16 mouse cellular contexts compared by ENCODE assay signal in the genomic region with DNA sequence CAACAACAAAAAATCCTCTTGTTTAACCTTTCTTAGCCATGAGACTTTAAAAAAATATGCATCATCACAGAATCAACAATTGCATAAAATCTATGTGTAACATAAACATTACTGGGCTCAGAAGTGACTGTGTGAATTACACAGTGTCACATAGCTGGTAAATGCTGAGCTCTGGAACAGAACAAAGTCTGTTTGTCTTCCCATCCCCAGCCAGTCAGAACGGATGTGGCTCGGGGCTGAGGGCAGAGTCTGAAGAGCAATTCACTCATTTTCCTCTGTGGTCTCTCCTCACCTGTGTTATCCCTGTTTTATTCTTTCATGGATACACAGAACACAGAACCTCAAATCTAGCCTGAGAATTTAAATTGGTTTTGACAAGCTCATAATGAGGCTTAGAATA.
DNase-seq lines count a peak whose midpoint lies in the region; ATAC-seq lines count a peak whose summit lies in the region.
"Had no signal": no experiment of that assay in that cellular context is flagged by ENCODE, and none has a peak within 500 bp of the region (broad histone marks: within the 10 kb centered on the region; RNA-seq: fewer than 3 reads in every experiment).

No protein-coding gene starts in this region.

- H3K9ac ChIP-seq in forebrain, embryonic 16.5 days (replicated peaks; ENCODE audit: low read depth, low read length) = no peak overlapping the region
- no peak overlapping the region for H3K9ac ChIP-seq in kidney, embryonic 16.5 days (replicated peaks; ENCODE audit: low read length)
- H3K9ac ChIP-seq in intestine, embryonic 16.5 days (ENCODE audit: low read depth, low read length) = no peak overlapping the region
- no peak overlapping the region for H3K9ac ChIP-seq in liver, embryonic 12.5 days
- H3K9ac ChIP-seq: embryonic facial prominence, embryonic 13.5 days; limb, embryonic 13.5 days; neural tube, embryonic 13.5 days had no signal

- DNase-seq in forebrain, embryonic 10.5 days (ENCODE audit: extremely low spot score, low spot score) = no peak
- peak; percentile 11 to 48 for DNase-seq in kidney, postnatal 25 days
- no peak for DNase-seq in gastrocnemius, postnatal 25 days
- DNase-seq in lung, postnatal 25 days (ENCODE audit: low spot score) = no peak
- DNase-seq: cerebellum, postnatal 10 days; gastrocnemius, postnatal 10 days; heart, postnatal 14 days had no signal

- H3K27ac ChIP-seq in forebrain, embryonic 16.5 days (ENCODE audit: low read length) = peak overlapping the region; percentile 47; the same call in 1 of the 2 replicates
- H3K27ac ChIP-seq in forebrain, embryonic 10.5 days = no peak overlapping the region
- no peak overlapping the region for H3K27ac ChIP-seq in kidney, embryonic 16.5 days (ENCODE audit: low read length)
- H3K27ac ChIP-seq in intestine, embryonic 16.5 days (ENCODE audit: low read length) = no peak overlapping the region
- no peak overlapping the region for H3K27ac ChIP-seq in liver, embryonic 12.5 days
- H3K27ac ChIP-seq: embryonic facial prominence, embryonic 13.5 days; heart, embryonic 10.5 days; limb, embryonic 13.5 days; macrophage; neural tube, embryonic 13.5 days had no signal

- peaks cover 14% of the 10 kb centered on the region for H3K4me1 ChIP-seq in forebrain, embryonic 16.5 days (replicated peaks; ENCODE audit: control insufficient read depth, insufficient read depth, low read length)
- peaks cover 19% of the 10 kb centered on the region for H3K4me1 ChIP-seq in forebrain, embryonic 10.5 days
- H3K4me1 ChIP-seq in kidney, embryonic 16.5 days (ENCODE audit: insufficient read depth, low read length) = peaks cover 4% of the 10 kb centered on the region; the same call in 1 of the 2 replicates
- peaks cover 2% of the 10 kb centered on the region; the same call in 1 of the 2 replicates for H3K4me1 ChIP-seq in intestine, embryonic 16.5 days (ENCODE audit: control insufficient read depth, insufficient read depth, low read length)
- H3K4me1 ChIP-seq in liver, embryonic 12.5 days = no peaks in the 10 kb centered on the region
- H3K4me1 ChIP-seq: heart, embryonic 10.5 days had no signal

- H3K9me3 ChIP-seq in forebrain, embryonic 16.5 days (ENCODE audit: control insufficient read depth, low read length) = no peaks in the 10 kb centered on the region
- H3K9me3 ChIP-seq in forebrain, embryonic 10.5 days = no peaks in the 10 kb centered on the region
- no peaks in the 10 kb centered on the region for H3K9me3 ChIP-seq in kidney, embryonic 16.5 days (ENCODE audit: low read length)
- H3K9me3 ChIP-seq in intestine, embryonic 16.5 days (ENCODE audit: control insufficient read depth, low read length) = no peaks in the 10 kb centered on the region
- no peaks in the 10 kb centered on the region for H3K9me3 ChIP-seq in liver, embryonic 12.5 days (replicated peaks)
- H3K9me3 ChIP-seq: embryonic facial prominence, embryonic 13.5 days; heart, embryonic 10.5 days; limb, embryonic 13.5 days; neural tube, embryonic 13.5 days had no signal

- WGBS in forebrain, embryonic 16.5 days = 35% methylated on average over 2 of the region's 2 CpGs
- WGBS in forebrain, embryonic 10.5 days = 51% methylated on average over 2 of the region's 2 CpGs
- WGBS in kidney, embryonic 16.5 days = 25% methylated on average over 2 of the region's 2 CpGs
- 33% methylated on average over 2 of the region's 2 CpGs for WGBS in intestine, embryonic 16.5 days
- 47% methylated on average over 2 of the region's 2 CpGs for WGBS in liver, embryonic 12.5 days (ENCODE audit: insufficient replicate concordance)

- no peaks in the 10 kb centered on the region for H3K36me3 ChIP-seq in forebrain, embryonic 16.5 days (ENCODE audit: control insufficient read depth, insufficient read depth)
- no peaks in the 10 kb centered on the region for H3K36me3 ChIP-seq in forebrain, embryonic 10.5 days (replicated peaks)
- no peaks in the 10 kb centered on the region for H3K36me3 ChIP-seq in kidney, embryonic 16.5 days (ENCODE audit: insufficient read depth, low read length)
- H3K36me3 ChIP-seq in intestine, embryonic 16.5 days (ENCODE audit: control insufficient read depth, insufficient read depth, low read length) = no peaks in the 10 kb centered on the region
- no peaks in the 10 kb centered on the region for H3K36me3 ChIP-seq in liver, embryonic 12.5 days
- H3K36me3 ChIP-seq: embryonic facial prominence, embryonic 13.5 days; heart, embryonic 10.5 days; limb, embryonic 13.5 days; neural tube, embryonic 13.5 days had no signal

- H3K4me2 ChIP-seq in forebrain, embryonic 16.5 days (ENCODE audit: low read length) = no peak overlapping the region
- no peak overlapping the region for H3K4me2 ChIP-seq in kidney, embryonic 16.5 days (replicated peaks; ENCODE audit: low read depth, low read length)
- H3K4me2 ChIP-seq in intestine, embryonic 16.5 days (ENCODE audit: low read depth, low read length) = no peak overlapping the region
- H3K4me2 ChIP-seq in liver, embryonic 12.5 days = no peak overlapping the region
- H3K4me2 ChIP-seq: embryonic facial prominence, embryonic 13.5 days; limb, embryonic 13.5 days; neural tube, embryonic 13.5 days had no signal

- no peaks in the 10 kb centered on the region for H3K27me3 ChIP-seq in forebrain, embryonic 16.5 days (replicated peaks; ENCODE audit: control insufficient read depth, insufficient read depth, low read length)
- 0 out of 2 replicates have a peak, but pooled peaks cover 7% of the 10 kb centered on the region for H3K27me3 ChIP-seq in forebrain, embryonic 10.5 days (ENCODE audit: poor library complexity, severe bottlenecking)
- H3K27me3 ChIP-seq in kidney, embryonic 16.5 days (ENCODE audit: insufficient read depth, low read length) = no peaks in the 10 kb centered on the region
- H3K27me3 ChIP-seq in intestine, embryonic 16.5 days (replicated peaks; ENCODE audit: control insufficient read depth, insufficient read depth, low read length) = no peaks in the 10 kb centered on the region
- H3K27me3 ChIP-seq in liver, embryonic 12.5 days (replicated peaks) = peaks cover 5% of the 10 kb centered on the region; the same call in 1 of the 2 replicates

- no peak overlapping the region for H3K4me3 ChIP-seq in forebrain, embryonic 16.5 days (replicated peaks; ENCODE audit: low read length)
- no peak overlapping the region for H3K4me3 ChIP-seq in forebrain, embryonic 10.5 days
- H3K4me3 ChIP-seq in kidney, embryonic 16.5 days (ENCODE audit: low read length) = no peak overlapping the region
- no peak overlapping the region for H3K4me3 ChIP-seq in intestine, embryonic 16.5 days (ENCODE audit: low read length)
- no peak overlapping the region for H3K4me3 ChIP-seq in liver, embryonic 12.5 days
- H3K4me3 ChIP-seq: embryonic facial prominence, embryonic 13.5 days; heart, embryonic 10.5 days; limb, embryonic 13.5 days; neural tube, embryonic 13.5 days had no signal

- ATAC-seq in forebrain, embryonic 16.5 days = no peak
- no peak for ATAC-seq in kidney, embryonic 16.5 days (ENCODE audit: low FRiP score, low TSS enrichment)
- ATAC-seq in intestine, embryonic 16.5 days = peak; percentile 68
- ATAC-seq in liver, embryonic 12.5 days = peak; percentile 81

Comparison
In these comparisons a context has a peak if more than half of its experiments do, and no peak if none do; other contexts are left out.
1. ATAC-seq: peak in intestine, embryonic 16.5 days (single experiment) and liver, embryonic 12.5 days (single experiment); none in forebrain, embryonic 16.5 days (single experiment) and kidney, embryonic 16.5 days (single experiment).
2. DNase-seq: peak in kidney, postnatal 25 days (2 of 2); none in forebrain, embryonic 10.5 days (single experiment), gastrocnemius, postnatal 25 days (single experiment) and lung, postnatal 25 days (single experiment).